Mouse (Mus musculus): Measurements from ENCODE around the gene Dlx1. TPM values are rescaled to one million over a fixed set of nuclear protein-coding genes. Genes with fewer than 3 reads are reported as not detected.

Gene Dlx1
- polyA plus RNA-seq (2012; rRNA removed) = 26.7 and 27.8 TPM in 2 replicates

DNA sequence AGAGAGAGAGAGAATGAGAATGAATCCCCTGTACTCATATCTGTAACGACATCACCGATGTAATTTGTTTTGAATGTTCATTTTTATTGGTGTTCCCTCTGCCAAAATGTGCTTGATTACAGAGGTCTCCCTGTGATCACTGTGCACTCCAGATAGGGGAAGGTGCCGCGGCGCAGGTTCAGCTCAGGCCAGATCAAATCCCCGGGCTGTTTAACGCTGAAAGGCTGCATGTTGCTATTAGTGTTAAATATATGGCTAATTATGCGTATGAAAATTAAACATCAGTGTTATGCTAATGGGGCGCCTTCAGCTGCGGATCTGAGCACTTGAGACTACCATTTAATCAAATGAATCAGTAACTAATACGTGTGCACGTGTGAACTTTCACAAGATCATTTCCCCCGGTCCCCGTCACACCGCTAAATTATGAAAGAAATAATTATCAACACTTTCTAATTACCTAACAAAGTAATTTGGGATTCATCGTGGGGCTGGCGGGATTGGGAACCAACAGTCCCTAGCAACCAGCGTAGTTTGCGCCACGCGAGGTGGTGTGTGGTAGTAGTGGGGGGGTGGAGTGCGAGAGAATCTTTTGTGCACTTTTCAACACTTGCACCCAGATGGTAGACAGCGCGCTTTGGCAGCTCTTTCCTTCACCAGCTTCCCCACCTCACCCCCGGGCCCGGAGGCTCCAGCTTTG is at the start of gene Dlx1:
Dlx1 (plus strand) TSS at position 100 of the 700 bp plus-strand sequence.
- H3K4me1 ChIP-seq (ENCODE audit: control insufficient read depth, insufficient read depth, low read length) = no peaks in the 10 kb centered on the region
- peak within 1 kb of the TSS; percentile 43 for H3K4me3 ChIP-seq (ENCODE audit: insufficient read depth, low read length)
- no peak for TF ChIP-seq POLR2A (IDR thresholded peaks at IDR 0.05; ENCODE audit: extremely low read depth, insufficient read depth, low read length)
- H3K27ac ChIP-seq (ENCODE audit: insufficient read depth, low read length) = no peak within 1 kb of the TSS

DNA sequence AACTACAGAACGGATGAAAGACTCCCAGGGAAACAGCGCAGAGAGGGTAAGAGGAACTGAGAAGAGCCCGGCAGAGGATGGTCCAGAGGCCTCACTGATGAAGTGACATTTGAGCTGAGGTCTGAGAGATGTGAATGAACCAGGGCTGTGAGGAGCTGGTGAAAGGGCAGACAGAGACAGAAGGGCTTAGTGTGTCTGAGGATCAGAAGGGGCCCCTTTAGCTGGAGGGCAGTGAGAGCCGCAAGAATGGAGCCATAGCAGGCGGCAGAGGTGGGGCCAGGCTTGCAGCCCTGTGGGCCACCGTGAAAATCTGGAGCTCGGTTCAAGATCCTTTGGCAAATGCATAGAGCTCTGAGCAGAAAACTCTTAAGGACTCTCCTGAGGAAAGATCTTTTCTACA is 48.0 kb upstream of the Dlx1 start:
- Histone ChIP-seq H3K4me1 (ENCODE audit: control insufficient read depth, insufficient read depth, low read length) (peaks cover 3% of the 10 kb centered on the region), H3K4me3 (ENCODE audit: insufficient read depth, low read length) (no peak overlapping the region), H3K27ac (ENCODE audit: insufficient read depth, low read length) (no peak overlapping the region)
- TF ChIP-seq POLR2A (IDR thresholded peaks at IDR 0.05; ENCODE audit: extremely low read depth, insufficient read depth, low read length) (no peak), CTCF (IDR thresholded peaks at IDR 0.05; ENCODE audit: extremely low read depth, insufficient read depth, low read length) (no peak)

DNA sequence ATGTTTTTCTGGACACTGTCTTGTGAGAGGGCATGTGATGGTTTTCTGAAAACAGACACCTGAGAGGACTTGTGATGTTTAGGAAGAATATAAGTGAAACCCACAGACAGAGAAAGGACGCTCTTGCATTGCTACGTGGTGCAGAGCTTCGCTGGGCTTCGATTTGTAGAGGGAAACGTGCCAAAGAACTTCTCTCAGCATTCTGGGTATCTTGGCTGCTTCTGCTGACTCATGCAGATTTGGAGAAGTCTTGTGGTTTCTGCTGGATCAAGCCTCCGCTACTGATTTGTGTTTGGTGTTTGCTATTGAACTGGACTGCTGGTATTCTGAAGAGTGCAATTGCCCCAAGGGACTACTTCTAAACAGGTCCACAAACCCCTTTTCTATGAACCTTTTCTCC is 46.1 kb upstream of the Dlx1 start:
- TF ChIP-seq CTCF (IDR thresholded peaks at IDR 0.05; ENCODE audit: extremely low read depth, insufficient read depth, low read length) = no peak
- no peak for TF ChIP-seq POLR2A (IDR thresholded peaks at IDR 0.05; ENCODE audit: extremely low read depth, insufficient read depth, low read length)
- peaks cover 3% of the 10 kb centered on the region for H3K4me1 ChIP-seq (ENCODE audit: control insufficient read depth, insufficient read depth, low read length)
- H3K27ac ChIP-seq (ENCODE audit: insufficient read depth, low read length) = no peak overlapping the region
- H3K4me3 ChIP-seq (ENCODE audit: insufficient read depth, low read length) = no peak overlapping the region

DNA sequence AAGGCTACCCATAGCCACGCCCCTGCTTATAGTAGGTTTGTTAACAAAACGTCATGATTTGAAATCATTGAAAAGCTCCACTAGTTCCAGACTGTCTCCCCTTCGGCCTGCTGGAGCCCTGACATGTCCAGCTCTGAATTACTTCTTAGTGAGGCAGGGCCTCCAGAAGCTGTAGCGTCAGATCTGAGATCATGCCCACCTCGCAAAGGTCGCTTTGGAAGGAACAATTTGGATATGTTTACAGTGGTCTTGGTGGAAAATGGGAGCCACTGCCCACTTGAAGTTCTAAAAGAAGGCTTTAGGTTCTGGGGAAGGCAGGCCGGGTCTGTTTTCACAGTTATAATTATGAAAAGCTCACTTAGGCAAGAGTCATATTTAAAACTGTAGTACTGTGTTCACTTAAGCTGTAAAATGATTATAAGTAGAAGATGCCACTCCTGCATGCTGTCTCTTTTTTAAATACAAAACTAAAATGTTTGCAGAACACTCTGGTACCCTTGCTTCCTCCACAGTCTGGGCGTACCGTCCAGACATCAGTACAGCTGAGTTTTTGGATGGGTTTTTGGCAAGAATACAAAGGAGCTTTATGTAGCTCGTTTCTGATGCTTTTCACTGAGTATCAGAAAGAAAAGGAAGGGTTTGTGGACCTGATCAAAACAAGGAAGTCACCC is 44.7 kb upstream of the Dlx1 start:
- H3K4me3 ChIP-seq (ENCODE audit: insufficient read depth, low read length) = no peak overlapping the region
- H3K27ac ChIP-seq (ENCODE audit: insufficient read depth, low read length) = no peak overlapping the region; the same call in 1 of the 2 replicates
- TF ChIP-seq POLR2A (IDR thresholded peaks at IDR 0.05; ENCODE audit: extremely low read depth, insufficient read depth, low read length) = no peak
- H3K4me1 ChIP-seq (ENCODE audit: control insufficient read depth, insufficient read depth, low read length) = peaks cover 3% of the 10 kb centered on the region

DNA sequence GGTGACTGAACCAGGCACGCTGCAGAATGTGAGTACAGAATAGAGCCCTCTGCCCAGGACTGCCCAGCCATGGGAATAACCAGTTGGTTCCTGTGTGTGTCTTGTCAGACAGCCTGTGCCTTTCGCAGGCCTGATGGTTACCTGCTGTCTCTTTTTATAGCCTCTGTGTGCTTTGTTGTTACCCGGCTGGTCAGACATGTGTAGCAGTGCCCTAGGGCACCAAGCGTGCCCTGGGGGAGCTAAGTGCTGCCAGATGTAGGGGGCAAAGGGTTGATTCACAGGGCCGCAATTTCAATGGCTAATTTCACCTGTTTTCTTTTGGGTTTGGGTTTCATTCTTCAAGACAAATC is 44.2 kb upstream of the Dlx1 start:
- TF ChIP-seq POLR2A (IDR thresholded peaks at IDR 0.05; ENCODE audit: extremely low read depth, insufficient read depth, low read length) (no peak), CTCF (IDR thresholded peaks at IDR 0.05; ENCODE audit: extremely low read depth, insufficient read depth, low read length) (no peak)
- peaks cover 3% of the 10 kb centered on the region for H3K4me1 ChIP-seq (ENCODE audit: control insufficient read depth, insufficient read depth, low read length)
- no peak overlapping the region for H3K27ac ChIP-seq (ENCODE audit: insufficient read depth, low read length)
- no peak overlapping the region for H3K4me3 ChIP-seq (ENCODE audit: insufficient read depth, low read length)

DNA sequence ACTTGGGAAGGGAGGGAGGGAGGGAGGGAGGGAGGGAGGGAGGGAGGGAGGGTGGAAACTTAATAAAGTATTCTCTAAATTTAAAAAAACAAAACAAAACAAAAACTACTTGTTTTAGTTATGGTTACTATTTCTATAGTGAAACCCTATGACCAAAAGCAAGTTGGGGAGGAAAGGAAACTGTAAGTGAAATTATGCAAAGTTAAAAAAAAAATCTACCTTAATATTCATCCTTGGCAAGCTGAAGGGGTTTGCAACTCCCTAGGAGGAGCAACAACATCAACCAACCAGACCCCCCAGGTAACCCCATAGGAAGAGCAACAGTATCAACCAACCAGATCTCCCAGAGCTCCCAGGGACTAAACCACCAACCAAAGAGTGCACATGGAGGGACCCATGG is 36.6 kb upstream of the Dlx1 start:
- no peak for TF ChIP-seq POLR2A (IDR thresholded peaks at IDR 0.05; ENCODE audit: extremely low read depth, insufficient read depth, low read length)
- no peak for TF ChIP-seq CTCF (IDR thresholded peaks at IDR 0.05; ENCODE audit: extremely low read depth, insufficient read depth, low read length)
- no peak overlapping the region for H3K4me3 ChIP-seq (ENCODE audit: insufficient read depth, low read length)
- H3K27ac ChIP-seq (ENCODE audit: insufficient read depth, low read length) = no peak overlapping the region
- H3K4me1 ChIP-seq (ENCODE audit: control insufficient read depth, insufficient read depth, low read length) = no peaks in the 10 kb centered on the region

DNA sequence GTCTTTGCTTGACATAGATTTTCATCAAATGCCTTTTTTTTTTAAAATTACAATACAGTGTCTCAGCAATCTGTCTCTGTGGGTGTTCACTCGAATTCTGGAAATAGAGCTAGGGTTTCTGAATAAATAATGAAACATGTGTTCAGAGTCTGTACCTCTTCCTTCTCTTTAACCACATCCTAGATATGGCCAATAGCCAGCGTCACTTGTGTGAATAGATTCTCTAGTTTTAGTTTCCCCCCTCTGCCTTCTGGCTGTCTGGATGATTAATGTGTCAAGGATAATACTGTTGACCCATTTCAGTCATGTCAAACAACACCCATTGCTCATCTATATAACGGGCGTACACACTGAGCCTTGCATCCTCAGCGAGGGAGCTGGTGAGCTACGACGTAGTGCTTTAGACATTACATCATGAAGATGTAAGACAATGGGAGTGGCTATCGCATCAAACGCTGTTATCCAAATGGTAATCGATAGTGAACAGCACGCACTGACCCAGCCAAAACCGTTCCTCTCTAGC is 34.7 kb upstream of the Dlx1 start:
- no peak overlapping the region for H3K4me3 ChIP-seq (ENCODE audit: insufficient read depth, low read length)
- H3K4me1 ChIP-seq (ENCODE audit: control insufficient read depth, insufficient read depth, low read length) = no peaks in the 10 kb centered on the region
- TF ChIP-seq POLR2A (IDR thresholded peaks at IDR 0.05; ENCODE audit: extremely low read depth, insufficient read depth, low read length) = no peak
- no peak for TF ChIP-seq CTCF (IDR thresholded peaks at IDR 0.05; ENCODE audit: extremely low read depth, insufficient read depth, low read length)
- no peak overlapping the region for H3K27ac ChIP-seq (ENCODE audit: insufficient read depth, low read length)

DNA sequence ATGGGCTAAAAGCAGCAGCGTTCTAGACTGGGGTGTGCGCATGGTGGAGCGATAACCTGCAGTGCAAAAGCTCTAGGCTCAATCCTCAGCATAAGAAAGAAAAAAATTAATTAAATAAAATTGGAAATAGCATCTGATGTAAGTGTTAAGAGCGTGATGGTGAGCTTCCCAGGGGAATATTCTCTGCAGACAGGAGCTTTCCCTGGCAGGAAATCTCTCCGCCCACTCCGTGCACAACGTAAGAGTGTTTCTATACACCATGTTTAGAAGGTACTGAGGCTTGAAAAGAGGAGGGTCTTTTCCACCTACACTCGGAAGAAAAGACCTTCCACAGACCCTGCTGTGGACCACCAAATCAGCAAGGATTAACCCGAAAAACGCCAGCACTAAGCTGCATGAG is 33.4 kb upstream of the Dlx1 start:
- Histone ChIP-seq H3K4me1 (ENCODE audit: control insufficient read depth, insufficient read depth, low read length) (no peaks in the 10 kb centered on the region), H3K27ac (ENCODE audit: insufficient read depth, low read length) (no peak overlapping the region), H3K4me3 (ENCODE audit: insufficient read depth, low read length) (no peak overlapping the region)
- TF ChIP-seq CTCF (IDR thresholded peaks at IDR 0.05; ENCODE audit: extremely low read depth, insufficient read depth, low read length) (no peak), POLR2A (IDR thresholded peaks at IDR 0.05; ENCODE audit: extremely low read depth, insufficient read depth, low read length) (no peak)

DNA sequence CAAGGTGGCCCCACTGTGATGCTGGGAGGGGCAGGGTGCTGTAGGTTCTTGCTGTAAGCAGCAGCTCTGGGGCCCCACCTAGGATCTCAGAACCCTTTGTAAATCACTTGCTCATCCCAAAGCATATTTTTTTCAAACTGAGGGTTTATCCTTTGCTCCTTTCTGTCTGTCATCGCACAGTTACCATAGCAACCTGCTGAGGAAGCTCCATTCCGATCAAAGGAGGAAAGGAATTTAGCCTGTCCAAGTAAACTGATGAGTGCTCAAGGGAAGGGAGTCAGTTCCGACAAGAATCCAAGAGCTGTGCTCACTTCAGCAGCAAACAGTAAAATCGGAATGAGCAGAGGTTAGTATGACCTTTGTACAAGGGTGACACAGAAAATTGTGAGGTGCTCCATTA is 32.9 kb upstream of the Dlx1 start:
- no peaks in the 10 kb centered on the region for H3K4me1 ChIP-seq (ENCODE audit: control insufficient read depth, insufficient read depth, low read length)
- H3K27ac ChIP-seq (ENCODE audit: insufficient read depth, low read length) = no peak overlapping the region
- TF ChIP-seq POLR2A (IDR thresholded peaks at IDR 0.05; ENCODE audit: extremely low read depth, insufficient read depth, low read length) (no peak), CTCF (IDR thresholded peaks at IDR 0.05; ENCODE audit: extremely low read depth, insufficient read depth, low read length) (no peak)
- H3K4me3 ChIP-seq (ENCODE audit: insufficient read depth, low read length) = no peak overlapping the region

DNA sequence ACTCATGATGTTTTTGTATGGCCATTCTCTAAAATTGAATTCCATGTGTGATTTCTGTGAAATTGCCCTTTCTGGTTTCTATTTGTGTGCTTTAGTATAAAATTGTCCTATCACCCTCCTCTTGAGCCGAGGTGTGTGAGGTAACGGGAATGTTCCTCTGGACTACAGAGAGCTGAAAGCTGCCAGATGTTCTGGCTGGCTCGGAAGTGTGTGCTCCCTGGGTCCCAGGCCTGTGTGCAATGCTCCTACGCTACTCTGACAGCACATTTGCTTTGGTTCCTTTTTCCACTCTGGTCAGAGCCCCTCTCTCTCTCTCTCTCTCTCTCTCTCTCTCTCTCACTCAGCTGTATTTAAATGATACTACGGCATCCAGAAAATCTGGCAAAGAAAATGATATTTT is 30.7 kb upstream of the Dlx1 start:
- TF ChIP-seq CTCF (IDR thresholded peaks at IDR 0.05; ENCODE audit: extremely low read depth, insufficient read depth, low read length) (no peak), POLR2A (IDR thresholded peaks at IDR 0.05; ENCODE audit: extremely low read depth, insufficient read depth, low read length) (no peak)
- H3K4me3 ChIP-seq (ENCODE audit: insufficient read depth, low read length) = no peak overlapping the region
- no peak overlapping the region for H3K27ac ChIP-seq (ENCODE audit: insufficient read depth, low read length)
- H3K4me1 ChIP-seq (ENCODE audit: control insufficient read depth, insufficient read depth, low read length) = no peaks in the 10 kb centered on the region

All from cortical plate, adult 2 months (tissue).